Mouse (Mus musculus) kidney, postnatal 25 days (tissue): ENCODE data around the gene Synpo2l.
"Not testable (repeated sequence)": the region's sequence is repeated elsewhere in the genome, so short reads cannot be mapped to it uniquely, and the experiment has no call there.

Experiments used
- DNase-seq, 2 experiments: peaks; one replicate each; pipeline ENCODE4 v3.0.0; 2021; ENCODE audit warnings: mixed read lengths in 2 of 2

Gene Synpo2l

GRCm38 (mm10) chr14:20668154-20668810, at the start of gene Synpo2l:
Gene Synpo2l, minus strand, starts transcription at chr14:20668354.
- peak; percentile 64 to 83 for DNase-seq

- no peak for DNase-seq
These were observed 45.7 kb upstream of the Synpo2l start for GRCm38 (mm10) chr14:20713832-20714231.

- no peak for DNase-seq
These were observed 40.1 kb upstream of the Synpo2l start for GRCm38 (mm10) chr14:20708239-20708638.

GRCm38 (mm10) chr14:20707201-20708190, 39.3 kb upstream of the Synpo2l start, which contains the start of gene Zswim8:
Gene Zswim8, plus strand, starts transcription at chr14:20707552.
- DNase-seq = peak; percentile 89 to 96

GRCm38 (mm10) chr14:20703461-20703860, 35.3 kb upstream of the Synpo2l start:
- not testable (repeated sequence) for DNase-seq

- DNase-seq = peak; percentile 94
These were observed 34.7 kb upstream of the Synpo2l start, which contains the start of gene Chchd1 for GRCm38 (mm10) chr14:20702741-20703381. Gene Chchd1, plus strand, starts transcription at chr14:20703006.

- no peak for DNase-seq
These were observed 34.1 kb upstream of the Synpo2l start for GRCm38 (mm10) chr14:20702096-20702740.

GRCm38 (mm10) chr14:20701554-20701953, 33.4 kb upstream of the Synpo2l start:
- DNase-seq = no peak

GRCm38 (mm10) chr14:20700362-20700761, 32.2 kb upstream of the Synpo2l start:
- no peak for DNase-seq

GRCm38 (mm10) chr14:20698515-20698914, 30.4 kb upstream of the Synpo2l start:
- DNase-seq = no peak

GRCm38 (mm10) chr14:20696986-20697385, 28.8 kb upstream of the Synpo2l start:
- DNase-seq = peak; percentile 59 to 61

- DNase-seq = peak in 1 of 2 experiments; percentile 49
These were observed 27.8 kb upstream of the Synpo2l start for GRCm38 (mm10) chr14:20695761-20696520.

GRCm38 (mm10) chr14:20694884-20695760, 27.0 kb upstream of the Synpo2l start, which contains the start of gene Fut11:
Gene Fut11, plus strand, starts transcription at chr14:20694968.
- DNase-seq = peak; percentile 87 to 93

- DNase-seq = no peak
These were observed 26.2 kb upstream of the Synpo2l start for GRCm38 (mm10) chr14:20694185-20694883.

GRCm38 (mm10) chr14:20693589-20694101, 25.5 kb upstream of the Synpo2l start:
- DNase-seq = no peak

- DNase-seq = no peak
These were observed 23.6 kb upstream of the Synpo2l start for GRCm38 (mm10) chr14:20691772-20692171.

GRCm38 (mm10) chr14:20689009-20689408, 20.9 kb upstream of the Synpo2l start:
- no peak for DNase-seq

- no peak for DNase-seq
These were observed 18.4 kb upstream of the Synpo2l start for GRCm38 (mm10) chr14:20686576-20686975.

GRCm38 (mm10) chr14:20682498-20682897, 14.3 kb upstream of the Synpo2l start:
- DNase-seq = peak; percentile 63 to 82

GRCm38 (mm10) chr14:20681742-20682141, 13.6 kb upstream of the Synpo2l start:
- DNase-seq = no peak
